Mouse (Mus musculus) ES-E14 (cell line): ENCODE results near the gene Nkx2-3. TPM values are rescaled to one million over a fixed set of nuclear protein-coding genes. Genes with fewer than 3 reads are reported as not detected.

Experiments used
- DNase-seq: peaks from one replicate; pipeline ENCODE4 v3.0.0-alpha.2; 2013; ENCODE audit warnings: low read depth, low spot score
- H3K27ac ChIP-seq: 2 replicates; pipeline ENCODE4 v1.5.1; 2012; ENCODE audit warnings: low read depth, mild to moderate bottlenecking, low read length, moderate library complexity, mixed read lengths; ENCODE audit not compliant: poor library complexity, insufficient read depth, severe bottlenecking
- H3K36me3 ChIP-seq: 2 replicates; pipeline ENCODE4 v1.6.1; 2012; ENCODE audit warnings: mild to moderate bottlenecking, low read length, moderate library complexity, mixed read lengths; ENCODE audit not compliant: control insufficient read depth, poor library complexity, insufficient read depth, severe bottlenecking
- H3K4me1 ChIP-seq, 2 experiments: fragments of 150-350 bp in 1 of 2; sonication (generic) in 1 of 2; 2 replicates each; pipeline ENCODE4 v1.6.1; 2012; ENCODE audit warnings: low read length in 2 of 2, mild to moderate bottlenecking in 1 of 2, mixed read lengths in 1 of 2; ENCODE audit not compliant: control insufficient read depth in 2 of 2, insufficient read depth in 2 of 2, poor library complexity in 1 of 2
- H3K4me3 ChIP-seq, 2 experiments: fragments of 150-350 bp in 1 of 2; sonication (generic) in 1 of 2; 2 replicates each; pipeline ENCODE4 v1.5.1; 2012; ENCODE audit warnings: low read length in 2 of 2, low read depth in 1 of 2, mild to moderate bottlenecking in 1 of 2, mixed read lengths in 1 of 2; ENCODE audit not compliant: insufficient read depth in 1 of 2, poor library complexity in 1 of 2, severe bottlenecking in 1 of 2
- H3K9ac ChIP-seq: 2 replicates; pipeline ENCODE4 v1.6.1; 2012; ENCODE audit warnings: low read depth, mild to moderate bottlenecking, low read length, mixed read lengths; ENCODE audit not compliant: poor library complexity, insufficient read depth, severe bottlenecking
- H3K9me3 ChIP-seq: fragments of 150-350 bp; sonication (generic); 2 replicates; pipeline ENCODE4 v1.6.1; 2012; ENCODE audit warnings: low read depth, mild to moderate bottlenecking, low read length; ENCODE audit not compliant: control insufficient read depth, insufficient read depth
- CHD2 ChIP-seq: IDR thresholded peaks from 2 replicates; pipeline ENCODE4 v1.6.1; 2014; ENCODE audit warnings: mild to moderate bottlenecking, low read depth, low read length, inconsistent platforms
- HCFC1 ChIP-seq: IDR thresholded peaks from 2 replicates; pipeline ENCODE4 v1.6.1; 2012; ENCODE audit warnings: low read length, inconsistent platforms, borderline replicate concordance; ENCODE audit not compliant: insufficient read depth
- MAFK ChIP-seq: IDR thresholded peaks from 2 replicates; pipeline ENCODE4 v1.6.1; 2014; ENCODE audit warnings: mild to moderate bottlenecking, low read depth, low read length, inconsistent platforms; ENCODE audit not compliant: insufficient read depth
- ZC3H11A ChIP-seq: IDR thresholded peaks from 2 replicates; pipeline ENCODE4 v1.6.1; 2012; ENCODE audit warnings: low read depth, mild to moderate bottlenecking, inconsistent platforms, low read length, borderline replicate concordance
- ZNF384 ChIP-seq: IDR thresholded peaks from 2 replicates; pipeline ENCODE4 v1.6.1; 2012; ENCODE audit warnings: low read depth, low read length, inconsistent platforms
- in situ Hi-C, 2 experiments: fragments of 600-800 bp; cut with MboI; formaldehyde crosslinking; loops; one replicate each; pipeline ENCODE4 v1.15.1; 2025; ENCODE audit warnings: low sequenced_read_pairs in 2 of 2, inconsistent platforms in 1 of 2; ENCODE audit not compliant: unreplicated experiment in 2 of 2
- total RNA-seq: library from RNA; depleted of rRNA; stranded (reverse); fragments of 300-350 nt; gene quantifications from 2 replicates; pipeline ENCODE4 v1.2.3, GENCODE M21; 2012

The Nkx2-3 gene
- total RNA-seq, 1 experiment, result 0.27 TPM

GRCm38 (mm10) chr19:43612501-43612971 is 411 bp downstream of the Nkx2-3 start:
- TF ChIP-seq ZC3H11A (no peak), ZNF384 (no peak), HCFC1 (no peak), MAFK (no peak), CHD2 (no peak)
- Histone ChIP-seq H3K4me1 (peaks cover 0 to 2% of the 10 kb centered on the region in 2 experiments; a peak in 1 of 4 replicates), H3K4me3 (peak overlapping the region; percentile 33 to 36), H3K9me3 (no peaks in the 10 kb centered on the region), H3K36me3 (no peaks in the 10 kb centered on the region), H3K27ac (no peak overlapping the region), H3K9ac (no peak overlapping the region)
- no peak for DNase-seq
- in situ Hi-C loops, result loop anchor here in 1 of 2 experiments (25.0 kb wide), 2 partner anchors 1550 to 1625 kb away; partner anchors contain the start of genes Lbx1 and Tlx1

DNA sequence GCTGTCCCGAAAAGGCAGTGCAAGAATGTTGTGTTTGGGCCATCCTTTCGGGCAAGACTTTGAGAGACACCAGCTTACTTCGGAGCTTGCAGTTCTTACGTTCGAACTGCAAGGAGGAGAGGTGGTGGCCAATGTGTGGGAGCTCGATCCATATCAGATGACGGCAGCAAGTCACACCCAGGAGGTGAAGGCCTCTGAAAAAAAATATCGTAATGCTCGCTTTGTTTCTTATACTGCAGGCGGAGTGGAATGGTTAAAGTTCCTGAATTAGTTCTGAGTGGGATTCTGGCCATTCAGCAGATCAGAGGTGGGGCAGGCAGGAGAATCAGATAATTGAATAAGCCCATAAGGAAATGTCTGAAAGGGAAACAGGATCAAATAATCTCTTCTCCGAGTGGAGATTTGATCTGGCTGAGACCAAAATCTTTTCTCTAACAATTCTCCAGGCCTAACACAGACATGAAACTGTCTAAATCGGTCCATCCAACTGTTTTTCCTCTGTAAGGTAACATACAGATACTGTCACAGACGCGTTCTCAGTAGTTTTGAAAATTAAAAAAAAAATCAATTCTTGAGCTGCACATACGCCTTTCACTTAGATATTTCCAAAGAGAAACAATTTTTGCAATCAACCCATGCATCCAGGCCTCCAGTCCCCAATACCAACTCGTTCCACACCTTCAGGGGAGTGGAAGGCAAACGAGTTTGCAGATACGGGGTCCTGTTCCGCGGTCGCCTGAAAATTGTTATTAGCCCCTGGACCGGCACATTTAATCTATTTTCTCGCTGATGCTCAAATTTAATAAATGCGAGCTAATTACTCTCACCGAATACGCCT is 1.4 kb downstream of the Nkx2-3 start:
- Histone ChIP-seq H3K27ac (no peak overlapping the region), H3K4me3 (0 out of 4 replicates have a peak overlapping the region, but pooled peaks of 1 of the 2 experiments have one; percentile 45), H3K4me1 (peaks cover 0 to 3% of the 10 kb centered on the region in 2 experiments; a peak in 1 of 4 replicates), H3K9ac (no peak overlapping the region), H3K9me3 (no peaks in the 10 kb centered on the region), H3K36me3 (no peaks in the 10 kb centered on the region)
- in situ Hi-C loops, result loop anchor here in 1 of 2 experiments (25.0 kb wide), 2 partner anchors 1549 to 1624 kb away; partner anchors contain the start of genes Lbx1 and Tlx1
- no peak for TF ChIP-seq ZNF384
- no peak for TF ChIP-seq MAFK
- TF ChIP-seq CHD2, result no peak
- TF ChIP-seq HCFC1, result no peak
- no peak for TF ChIP-seq ZC3H11A
- DNase-seq, result no peak

GRCm38 (mm10) chr19:43614341-43615073 is 2.4 kb downstream of the Nkx2-3 start:
- in situ Hi-C loops, result loop anchor here in 1 of 2 experiments (25.0 kb wide), 2 partner anchors 1548 to 1623 kb away; partner anchors contain the start of genes Lbx1 and Tlx1
- H3K36me3 ChIP-seq, result no peaks in the 10 kb centered on the region
- H3K9me3 ChIP-seq, result no peaks in the 10 kb centered on the region
- H3K9ac ChIP-seq, result no peak overlapping the region
- TF ChIP-seq MAFK, result no peak
- TF ChIP-seq ZC3H11A, result no peak
- TF ChIP-seq ZNF384, result no peak
- TF ChIP-seq CHD2, result no peak
- no peak for TF ChIP-seq HCFC1
- H3K27ac ChIP-seq, result no peak overlapping the region
- peaks cover 0 to 5% of the 10 kb centered on the region in 2 experiments; a peak in 1 of 4 replicates for H3K4me1 ChIP-seq
- no peak for DNase-seq
- H3K4me3 ChIP-seq, result peak overlapping the region; percentile 45 to 59

- peaks cover 0 to 7% of the 10 kb centered on the region in 2 experiments; a peak in 1 of 4 replicates for H3K4me1 ChIP-seq
- DNase-seq, result no peak
- peak overlapping the region; percentile 45 to 59; a peak in 3 of 4 replicates for H3K4me3 ChIP-seq
- no peak for TF ChIP-seq HCFC1
- TF ChIP-seq ZC3H11A, result no peak
- TF ChIP-seq ZNF384, result no peak
- no peak for TF ChIP-seq CHD2
- TF ChIP-seq MAFK, result no peak
- H3K9ac ChIP-seq, result no peak overlapping the region
- no peak overlapping the region for H3K27ac ChIP-seq
- in situ Hi-C loops, result loop anchor here in 1 of 2 experiments (25.0 kb wide), 2 partner anchors 1547 to 1622 kb away; partner anchors contain the start of genes Lbx1 and Tlx1
- no peaks in the 10 kb centered on the region for H3K9me3 ChIP-seq
- no peaks in the 10 kb centered on the region for H3K36me3 ChIP-seq
These were observed 2.9 kb downstream of the Nkx2-3 start for GRCm38 (mm10) chr19:43615074-43615445.
